Mouse (Mus musculus): ENCODE results near the gene Gm5089.

DNA sequence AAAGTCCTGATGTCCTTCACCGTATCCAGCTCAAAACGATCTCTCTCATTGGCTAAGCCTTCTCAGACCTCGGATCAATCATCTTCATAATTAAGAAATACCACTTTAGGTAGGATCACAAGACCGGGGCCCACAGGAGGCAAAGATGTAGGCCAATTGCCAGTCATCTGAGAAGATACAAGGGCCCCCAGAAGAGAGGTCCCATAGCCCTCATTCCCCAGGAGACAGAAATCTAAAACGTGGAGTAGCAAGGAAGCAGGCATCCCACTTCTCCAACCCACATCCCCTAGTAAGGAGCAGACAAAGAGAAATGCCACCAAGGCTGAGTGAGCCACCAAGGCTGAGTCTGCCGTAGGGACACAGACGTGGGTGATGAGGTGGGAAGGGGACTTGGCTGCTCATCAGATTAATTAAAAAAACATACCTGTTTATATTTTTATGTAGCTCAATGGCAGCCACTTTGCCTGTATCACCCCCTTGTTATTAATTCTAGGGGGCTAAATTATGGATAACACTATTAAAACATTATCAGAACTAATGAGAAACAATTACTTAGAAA is 46.2 kb downstream of the Gm5089 start:
- TF ChIP-seq CTCF (IDR thresholded peaks at IDR 0.05; ENCODE audit: low read depth), result no peak
- no peak for TF ChIP-seq EP300 (optimal IDR thresholded peaks at IDR 0.05)
